Mouse (Mus musculus): ENCODE data around the gene Zfp13. TPM values are rescaled to one million over a fixed set of nuclear protein-coding genes. Genes with fewer than 3 reads are reported as not detected.
A peak's percentile ranks its signal among the peaks of the same experiment; 100 is the strongest.

The Zfp13 gene
- polyA plus RNA-seq, 1 experiment, result not detected

- TF ChIP-seq CTCF (IDR thresholded peaks at IDR 0.05; ENCODE audit: insufficient read depth, low read depth, low read length), result no peak
- Histone ChIP-seq H3K4me3 (ENCODE audit: insufficient read depth, low read depth, low read length) (no peak overlapping the region), H3K4me1 (ENCODE audit: control insufficient read depth, insufficient read depth, low read length) (peaks cover 3% of the 10 kb centered on the region; the same call in 1 of the 2 replicates), H3K27ac (ENCODE audit: insufficient read depth, low read depth, low read length) (no peak overlapping the region)
Measured at GRCm38 (mm10) chr17:23554321-23554720, 45.0 kb downstream of the Zfp13 start.

GRCm38 (mm10) chr17:23553634-23554120 lies 45.6 kb downstream of the Zfp13 start:
- H3K4me1 ChIP-seq (ENCODE audit: control insufficient read depth, insufficient read depth, low read length), result peaks cover 3% of the 10 kb centered on the region; the same call in 1 of the 2 replicates

GRCm38 (mm10) chr17:23552896-23553633 lies 46.2 kb downstream of the Zfp13 start:
- peaks cover 3% of the 10 kb centered on the region; the same call in 1 of the 2 replicates for H3K4me1 ChIP-seq (ENCODE audit: control insufficient read depth, insufficient read depth, low read length)
- TF ChIP-seq CTCF (IDR thresholded peaks at IDR 0.05; ENCODE audit: insufficient read depth, low read depth, low read length) (no peak), POLR2A (IDR thresholded peaks at IDR 0.05; ENCODE audit: insufficient read depth, low read depth, low read length) (no peak)

More at GRCm38 (mm10) chr17:23553634-23554120, 45.6 kb downstream of the Zfp13 start:
- 72% methylated on average over 1 of the region's 1 CpGs for WGBS
- Histone ChIP-seq H3K27ac (ENCODE audit: insufficient read depth, low read depth, low read length) (no peak overlapping the region), H3K4me3 (ENCODE audit: insufficient read depth, low read depth, low read length) (no peak overlapping the region)
- TF ChIP-seq CTCF (IDR thresholded peaks at IDR 0.05; ENCODE audit: insufficient read depth, low read depth, low read length) (no peak), POLR2A (IDR thresholded peaks at IDR 0.05; ENCODE audit: insufficient read depth, low read depth, low read length) (no peak)

GRCm38 (mm10) chr17:23551963-23552362 lies 47.3 kb downstream of the Zfp13 start:
- peaks cover 3% of the 10 kb centered on the region; the same call in 1 of the 2 replicates for H3K4me1 ChIP-seq (ENCODE audit: control insufficient read depth, insufficient read depth, low read length)
- WGBS, result 65% methylated on average over 5 of the region's 5 CpGs
- TF ChIP-seq CTCF (IDR thresholded peaks at IDR 0.05; ENCODE audit: insufficient read depth, low read depth, low read length) (no peak), POLR2A (IDR thresholded peaks at IDR 0.05; ENCODE audit: insufficient read depth, low read depth, low read length) (no peak)

More at GRCm38 (mm10) chr17:23552896-23553633, 46.2 kb downstream of the Zfp13 start:
- 86% methylated on average over 8 of the region's 8 CpGs for WGBS
- no peak overlapping the region for H3K27ac ChIP-seq (ENCODE audit: insufficient read depth, low read depth, low read length)
- H3K4me3 ChIP-seq (ENCODE audit: insufficient read depth, low read depth, low read length), result no peak overlapping the region

GRCm38 (mm10) chr17:23551416-23551815 lies 47.9 kb downstream of the Zfp13 start:
- H3K4me1 ChIP-seq (ENCODE audit: control insufficient read depth, insufficient read depth, low read length), result peaks cover 3% of the 10 kb centered on the region; the same call in 1 of the 2 replicates
- 0 out of 2 replicates have a peak overlapping the region, but pooled peaks have one; percentile 95 for H3K4me3 ChIP-seq (ENCODE audit: insufficient read depth, low read depth, low read length)
- no peak for TF ChIP-seq POLR2A (IDR thresholded peaks at IDR 0.05; ENCODE audit: insufficient read depth, low read depth, low read length)
- no peak for TF ChIP-seq CTCF (IDR thresholded peaks at IDR 0.05; ENCODE audit: insufficient read depth, low read depth, low read length)
- peak overlapping the region; percentile 62; the same call in 1 of the 2 replicates for H3K27ac ChIP-seq (ENCODE audit: insufficient read depth, low read depth, low read length)

More at GRCm38 (mm10) chr17:23551963-23552362, 47.3 kb downstream of the Zfp13 start:
- H3K4me3 ChIP-seq (ENCODE audit: insufficient read depth, low read depth, low read length), result no peak overlapping the region
- H3K27ac ChIP-seq (ENCODE audit: insufficient read depth, low read depth, low read length), result no peak overlapping the region; the same call in 1 of the 2 replicates

GRCm38 (mm10) chr17:23550856-23551255 lies 48.4 kb downstream of the Zfp13 start:
- WGBS, result under 1% methylated on average over 15 of the region's 15 CpGs
- TF ChIP-seq POLR2A (IDR thresholded peaks at IDR 0.05; ENCODE audit: insufficient read depth, low read depth, low read length) (no peak), CTCF (IDR thresholded peaks at IDR 0.05; ENCODE audit: insufficient read depth, low read depth, low read length) (no peak)
- Histone ChIP-seq H3K4me1 (ENCODE audit: control insufficient read depth, insufficient read depth, low read length) (peaks cover 3% of the 10 kb centered on the region; the same call in 1 of the 2 replicates), H3K4me3 (ENCODE audit: insufficient read depth, low read depth, low read length) (peak overlapping the region; percentile 95), H3K27ac (ENCODE audit: insufficient read depth, low read depth, low read length) (peak overlapping the region; percentile 62)

- under 1% methylated on average over 22 of the region's 22 CpGs for WGBS
- peaks cover 3% of the 10 kb centered on the region; the same call in 1 of the 2 replicates for H3K4me1 ChIP-seq (ENCODE audit: control insufficient read depth, insufficient read depth, low read length)
- TF ChIP-seq POLR2A (IDR thresholded peaks at IDR 0.05; ENCODE audit: insufficient read depth, low read depth, low read length) (no peak), CTCF (IDR thresholded peaks at IDR 0.05; ENCODE audit: insufficient read depth, low read depth, low read length) (no peak)
Measured at GRCm38 (mm10) chr17:23550188-23550791, 49.0 kb downstream of the Zfp13 start.

GRCm38 (mm10) chr17:23549441-23549840 lies 49.8 kb downstream of the Zfp13 start:
- 6% methylated on average over 9 of the region's 9 CpGs for WGBS
- TF ChIP-seq POLR2A (IDR thresholded peaks at IDR 0.05; ENCODE audit: insufficient read depth, low read depth, low read length), result no peak
- no peak for TF ChIP-seq CTCF (IDR thresholded peaks at IDR 0.05; ENCODE audit: insufficient read depth, low read depth, low read length)
- Histone ChIP-seq H3K27ac (ENCODE audit: insufficient read depth, low read depth, low read length) (no peak overlapping the region), H3K4me1 (ENCODE audit: control insufficient read depth, insufficient read depth, low read length) (peaks cover 3% of the 10 kb centered on the region; the same call in 1 of the 2 replicates), H3K4me3 (ENCODE audit: insufficient read depth, low read depth, low read length) (peak overlapping the region; percentile 50)

More at GRCm38 (mm10) chr17:23550188-23550791, 49.0 kb downstream of the Zfp13 start:
- Histone ChIP-seq H3K4me3 (ENCODE audit: insufficient read depth, low read depth, low read length) (peak overlapping the region; percentile 95), H3K27ac (ENCODE audit: insufficient read depth, low read depth, low read length) (peak overlapping the region; percentile 62)

- 2% methylated on average over 15 of the region's 15 CpGs for WGBS
- Histone ChIP-seq H3K4me1 (ENCODE audit: control insufficient read depth, insufficient read depth, low read length) (peaks cover 3% of the 10 kb centered on the region; the same call in 1 of the 2 replicates), H3K4me3 (ENCODE audit: insufficient read depth, low read depth, low read length) (peak overlapping the region; percentile 50), H3K27ac (ENCODE audit: insufficient read depth, low read depth, low read length) (no peak overlapping the region)
- no peak for TF ChIP-seq POLR2A (IDR thresholded peaks at IDR 0.05; ENCODE audit: insufficient read depth, low read depth, low read length)
- no peak for TF ChIP-seq CTCF (IDR thresholded peaks at IDR 0.05; ENCODE audit: insufficient read depth, low read depth, low read length)
Measured at GRCm38 (mm10) chr17:23548615-23549014, 50.7 kb downstream of the Zfp13 start.
